Mouse (Mus musculus) limb, embryonic 13.5 days (tissue): ENCODE results near the gene Klra3. TPM values are rescaled to one million over a fixed set of nuclear protein-coding genes. Genes with fewer than 3 reads are reported as not detected.
"Not testable (repeated sequence)": the region's sequence is repeated elsewhere in the genome, so short reads cannot be mapped to it uniquely, and the experiment has no call there.

ENCODE experiments used
- ATAC-seq: fragments of 200-750 bp; cut with Nextera tagmentation; 2 replicates; pipeline ENCODE4 v1.8.0; 2017; ENCODE audit warnings: low read depth, moderate number of reproducible peaks, moderate TSS enrichment; ENCODE audit not compliant: low FRiP score
- H3K27ac ChIP-seq: fragments of 300-500 bp; sonication (generic); 2 replicates; pipeline ENCODE4 v1.5.1; 2015; ENCODE audit warnings: inconsistent platforms, mild to moderate bottlenecking, moderate library complexity
- H3K27me3 ChIP-seq: fragments of 300-500 bp; sonication (generic); 2 replicates; pipeline ENCODE4 v1.6.1; 2015; ENCODE audit warnings: mild to moderate bottlenecking, inconsistent platforms
- H3K36me3 ChIP-seq: fragments of 300-500 bp; sonication (generic); 2 replicates; pipeline ENCODE4 v1.6.1; 2015; ENCODE audit warnings: inconsistent platforms, mild to moderate bottlenecking, moderate library complexity
- H3K4me1 ChIP-seq: fragments of 300-500 bp; sonication (generic); 2 replicates; pipeline ENCODE4 v1.6.1; 2015; ENCODE audit warnings: inconsistent platforms
- H3K4me2 ChIP-seq: fragments of 300-500 bp; sonication (generic); replicated peaks from 2 replicates; pipeline ENCODE4 v1.6.1; 2015; ENCODE audit warnings: inconsistent platforms, mild to moderate bottlenecking, moderate library complexity
- H3K4me3 ChIP-seq: fragments of 300-500 bp; sonication (generic); 2 replicates; pipeline ENCODE4 v1.5.1; 2015; ENCODE audit warnings: moderate library complexity, mild to moderate bottlenecking, inconsistent platforms
- H3K9ac ChIP-seq: fragments of 300-500 bp; sonication (generic); 2 replicates; pipeline ENCODE4 v1.6.1; 2015; ENCODE audit warnings: mild to moderate bottlenecking, inconsistent platforms
- H3K9me3 ChIP-seq: fragments of 300-500 bp; sonication (generic); 2 replicates; pipeline ENCODE4 v1.6.1; 2016; ENCODE audit warnings: inconsistent platforms
- WGBS: fragments of 180-500 bp; shearing (Covaris S2); methylation state at CpG from one replicate; pipeline ENCODE4 v1.1.7; 2015; 5-methylcytosine and 5-hydroxymethylcytosine counted together
- polyA plus RNA-seq: library from polyadenylated mRNA; unstranded; fragments of >200 nt; fragmentation: Nextera tagmentation; extraction: Ambion mirVana; gene quantifications from 2 replicates; pipeline ENCODE4 v1.2.1, GENCODE M21; 2015

Klra3 gene
- polyA plus RNA-seq = not detected in 2 replicates

- H3K9ac ChIP-seq = no peak within 1 kb of the TSS
- H3K9me3 ChIP-seq = no peaks in the 10 kb centered on the region
- ATAC-seq = no peak
- H3K27me3 ChIP-seq = no peaks in the 10 kb centered on the region
- H3K4me1 ChIP-seq = no peaks in the 10 kb centered on the region
- no peaks in the 10 kb centered on the region for H3K36me3 ChIP-seq
- WGBS = 84% methylated on average over 8 of the region's 8 CpGs
- no peak within 1 kb of the TSS for H3K27ac ChIP-seq
- no peak within 1 kb of the TSS for H3K4me2 ChIP-seq
- H3K4me3 ChIP-seq = no peak within 1 kb of the TSS
Measured at GRCm38 (mm10) chr6:130337411-130337810, at the start of gene Klra3. Gene Klra3 (minus strand): TSS chr6:130337574.

GRCm38 (mm10) chr6:130386750-130387149 lies 49.4 kb upstream of the Klra3 start, which contains the start of gene Klra1:
Gene Klra1 (minus strand): TSS chr6:130386874.
- Histone ChIP-seq H3K4me1 (no peaks in the 10 kb centered on the region), H3K27ac (no peak within 1 kb of the TSS), H3K27me3 (no peaks in the 10 kb centered on the region), H3K9ac (no peak within 1 kb of the TSS), H3K36me3 (no peaks in the 10 kb centered on the region), H3K4me3 (no peak within 1 kb of the TSS), H3K4me2 (no peak within 1 kb of the TSS), H3K9me3 (peaks cover 9% of the 10 kb centered on the region)
- WGBS = 85% methylated on average over 2 of the region's 2 CpGs
- no peak for ATAC-seq

GRCm38 (mm10) chr6:130385803-130386202 lies 48.4 kb upstream of the Klra3 start:
- no peak overlapping the region for H3K4me3 ChIP-seq
- H3K4me1 ChIP-seq = no peaks in the 10 kb centered on the region
- 52% methylated on average over 1 of the region's 1 CpGs for WGBS
- no peaks in the 10 kb centered on the region for H3K36me3 ChIP-seq
- ATAC-seq = no peak
- H3K4me2 ChIP-seq = no peak overlapping the region
- no peak overlapping the region for H3K27ac ChIP-seq
- H3K9ac ChIP-seq = no peak overlapping the region
- no peaks in the 10 kb centered on the region for H3K27me3 ChIP-seq
- H3K9me3 ChIP-seq = peaks cover 9% of the 10 kb centered on the region

GRCm38 (mm10) chr6:130382375-130382774 lies 45.0 kb upstream of the Klra3 start:
- H3K9me3 ChIP-seq = peaks cover 5% of the 10 kb centered on the region; the same call in 1 of the 2 replicates
- H3K36me3 ChIP-seq = no peaks in the 10 kb centered on the region
- H3K9ac ChIP-seq = no peak overlapping the region
- H3K4me1 ChIP-seq = no peaks in the 10 kb centered on the region
- H3K4me3 ChIP-seq = no peak overlapping the region
- no peak overlapping the region for H3K27ac ChIP-seq
- WGBS = 73% methylated on average over 4 of the region's 4 CpGs
- no peaks in the 10 kb centered on the region for H3K27me3 ChIP-seq
- no peak overlapping the region for H3K4me2 ChIP-seq
- no peak for ATAC-seq

DNA sequence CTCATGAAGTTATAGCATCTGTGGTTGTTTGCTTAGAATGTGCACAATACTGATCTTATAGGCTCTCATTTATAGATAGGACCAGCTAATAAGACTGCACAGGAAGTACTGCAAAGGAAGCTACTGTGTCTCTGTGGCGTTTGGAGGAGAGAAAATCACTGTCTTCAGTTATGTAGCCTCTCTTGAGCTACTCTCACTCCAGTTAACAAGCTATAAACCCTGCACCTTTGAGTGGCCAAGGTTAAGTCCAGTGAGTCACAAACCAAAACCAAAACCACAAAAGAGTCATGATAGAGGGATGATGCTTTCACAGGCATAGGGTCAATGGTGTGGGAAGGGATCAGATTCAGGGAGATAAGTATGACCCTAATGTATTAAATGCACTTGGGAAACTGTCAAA lies 8.0 kb upstream of the Klra3 start:
- not testable (repeated sequence) for H3K9me3 ChIP-seq, H3K4me2 ChIP-seq, H3K9ac ChIP-seq, H3K27me3 ChIP-seq, H3K27ac ChIP-seq, H3K36me3 ChIP-seq, H3K4me3 ChIP-seq, H3K4me1 ChIP-seq, ATAC-seq
- 27% methylated on average over 1 of the region's 1 CpGs for WGBS

DNA sequence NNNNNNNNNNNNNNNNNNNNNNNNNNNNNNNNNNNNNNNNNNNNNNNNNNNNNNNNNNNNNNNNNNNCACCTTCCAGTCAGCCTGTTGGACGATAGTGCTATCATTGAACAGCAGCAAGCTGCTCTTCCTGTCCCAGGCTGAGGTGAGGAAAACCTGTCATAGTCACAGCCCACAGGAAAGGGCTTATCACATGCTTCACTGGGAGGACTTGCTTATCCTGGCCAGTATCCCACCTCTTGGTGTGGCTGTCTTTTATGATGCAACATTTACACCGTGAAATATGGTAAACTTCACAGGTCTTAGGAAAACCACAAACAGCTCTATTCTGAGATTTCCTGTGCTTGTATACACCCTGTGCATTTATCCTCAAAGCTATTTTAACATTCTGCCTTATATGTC lies 4.6 kb upstream of the Klra3 start:
- not testable (repeated sequence) for ATAC-seq, H3K9me3 ChIP-seq, H3K4me1 ChIP-seq, H3K36me3 ChIP-seq, H3K4me2 ChIP-seq, H3K27ac ChIP-seq, H3K27me3 ChIP-seq, H3K9ac ChIP-seq, H3K4me3 ChIP-seq
- 71% methylated on average over 2 of the region's 2 CpGs for WGBS

DNA sequence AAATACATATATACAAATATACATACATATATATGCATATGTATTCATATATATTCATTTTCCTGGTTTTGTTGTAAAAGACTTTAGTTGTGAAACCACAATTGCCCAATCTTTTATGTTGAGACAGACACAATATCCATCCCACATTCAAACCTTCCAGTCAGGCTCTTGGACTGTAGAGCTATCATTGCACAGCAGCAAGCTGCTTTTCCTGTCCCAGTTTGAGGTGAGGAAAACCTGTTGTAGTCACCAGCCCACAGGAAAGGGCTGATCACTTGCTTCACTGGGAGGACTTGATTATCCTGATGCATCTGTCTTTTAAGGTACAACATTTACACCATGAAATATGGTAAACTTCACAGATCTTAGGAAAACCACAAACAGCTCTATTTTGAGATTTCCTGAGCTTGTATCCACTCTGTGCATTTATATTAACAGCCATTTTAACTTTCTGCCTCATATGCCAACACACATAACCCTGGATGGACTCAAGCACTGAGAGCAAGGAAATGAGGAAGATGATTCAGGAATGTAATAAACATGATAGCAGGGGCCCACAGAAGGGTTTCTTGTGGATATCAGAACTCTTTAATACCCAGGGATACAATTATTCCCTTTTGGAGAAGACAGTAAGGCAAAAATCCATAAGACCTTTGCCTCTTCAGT lies 49.3 kb downstream of the Klra3 start:
- Histone ChIP-seq H3K27ac (no peak overlapping the region), H3K36me3 (no peaks in the 10 kb centered on the region), H3K9me3 (peaks cover 4% of the 10 kb centered on the region; the same call in 1 of the 2 replicates), H3K9ac (no peak overlapping the region), H3K27me3 (no peaks in the 10 kb centered on the region), H3K4me3 (no peak overlapping the region), H3K4me2 (no peak overlapping the region), H3K4me1 (no peaks in the 10 kb centered on the region)
- no peak for ATAC-seq

DNA sequence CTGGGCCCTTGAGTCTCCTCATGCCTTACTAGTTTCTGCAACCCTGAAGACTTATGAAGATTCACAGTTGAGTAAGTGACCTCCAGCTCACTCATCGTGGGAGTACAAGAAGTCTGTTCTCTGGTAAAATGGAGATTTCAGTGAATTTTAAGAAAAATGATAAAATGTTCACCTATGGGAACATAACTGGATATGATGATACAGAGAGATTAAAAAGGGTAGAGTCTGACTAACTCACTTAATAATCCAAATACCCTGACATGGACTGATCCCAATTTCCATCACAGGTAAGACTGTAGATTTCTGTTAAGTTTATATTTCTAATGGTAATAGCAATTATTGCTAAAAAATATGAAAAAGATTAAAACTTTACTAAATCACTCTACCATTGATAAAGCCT lies 55.5 kb downstream of the Klra3 start, which contains the start of gene Klra10:
Klra10 (minus strand) TSS at position 101 of the 400 bp plus-strand sequence.
- WGBS = 72% methylated on average over 1 of the region's 1 CpGs
- not testable (repeated sequence) for H3K36me3 ChIP-seq, H3K4me3 ChIP-seq, H3K27ac ChIP-seq, ATAC-seq, H3K27me3 ChIP-seq, H3K4me2 ChIP-seq, H3K4me1 ChIP-seq, H3K9ac ChIP-seq, H3K9me3 ChIP-seq

Other genes with a start within 250 kb of the Klra3 start
- gene Klra8, start 207.7 kb downstream of the Klra3 start, polyA plus RNA-seq = not detected in 2 replicates
- not detected in 2 replicates for gene Klra9, start 144.5 kb downstream of the Klra3 start, polyA plus RNA-seq
- gene Klra7, start 104.3 kb downstream of the Klra3 start, polyA plus RNA-seq = not detected in 2 replicates
- not detected in 2 replicates for gene Klra10, start 55.6 kb downstream of the Klra3 start, polyA plus RNA-seq
- gene Klra1, start 49.3 kb upstream of the Klra3 start, polyA plus RNA-seq = not detected in 2 replicates